Mouse (Mus musculus) stomach, postnatal 0 days (tissue): Measurements from ENCODE around the gene Rab3b. TPM values are rescaled to one million over a fixed set of nuclear protein-coding genes. Genes with fewer than 3 reads are reported as not detected.
"Not testable (repeated sequence)": the region's sequence is repeated elsewhere in the genome, so short reads cannot be mapped to it uniquely, and the experiment has no call there.

Experiments
- ATAC-seq: fragments of 200-750 bp; cut with Nextera tagmentation; 2 replicates; pipeline ENCODE4 v1.8.0; 2017; ENCODE audit not compliant: low FRiP score, low TSS enrichment
- DNase-seq: peaks from one replicate; pipeline ENCODE4 v3.0.0-alpha.2; 2016; ENCODE audit warnings: low spot score
- H3K27ac ChIP-seq: fragments of 300-500 bp; sonication (generic); replicated peaks from 2 replicates; pipeline ENCODE4 v1.5.1; 2014; ENCODE audit warnings: mild to moderate bottlenecking, control low read depth
- H3K27me3 ChIP-seq: fragments of 300-500 bp; sonication (generic); 2 replicates; pipeline ENCODE4 v1.6.1; 2014; ENCODE audit warnings: low read length; ENCODE audit not compliant: control insufficient read depth, insufficient read depth
- H3K36me3 ChIP-seq: fragments of 300-500 bp; sonication (generic); 2 replicates; pipeline ENCODE4 v1.6.1; 2014; ENCODE audit warnings: low read length, mixed read lengths; ENCODE audit not compliant: control insufficient read depth, insufficient read depth
- H3K4me1 ChIP-seq: fragments of 300-500 bp; sonication (generic); replicated peaks from 2 replicates; pipeline ENCODE4 v1.6.1; 2014; ENCODE audit warnings: antibody characterized with exemption; ENCODE audit not compliant: control insufficient read depth, insufficient read depth
- H3K4me2 ChIP-seq: fragments of 300-500 bp; sonication (generic); replicated peaks from 2 replicates; pipeline ENCODE4 v1.6.1; 2014; ENCODE audit warnings: low read depth, mild to moderate bottlenecking, control low read depth, moderate library complexity
- H3K4me3 ChIP-seq: fragments of 300-500 bp; sonication (generic); 2 replicates; pipeline ENCODE4 v1.5.1; 2014; ENCODE audit warnings: low read depth, low read length, control low read depth
- H3K9ac ChIP-seq: fragments of 300-500 bp; sonication (generic); 2 replicates; pipeline ENCODE4 v1.6.1; 2014; ENCODE audit warnings: mild to moderate bottlenecking, low read length, control low read depth, mixed read lengths
- H3K9me3 ChIP-seq: fragments of 300-500 bp; sonication (generic); 2 replicates; pipeline ENCODE4 v1.6.1; 2016; ENCODE audit warnings: low read length; ENCODE audit not compliant: control insufficient read depth
- CTCF ChIP-seq: IDR thresholded peaks from 2 replicates; pipeline ENCODE4 v1.5.1; 2016; ENCODE audit warnings: antibody characterized with exemption, low read depth, mild to moderate bottlenecking, moderate library complexity
- EP300 ChIP-seq: optimal IDR thresholded peaks from 2 replicates; pipeline ENCODE3; 2016; ENCODE audit warnings: antibody characterized with exemption
- WGBS: fragments of 180-500 bp; shearing (Covaris S2); extraction: QIAGEN DNeasy Blood & Tissue Kit; methylation state at CpG from one replicate; pipeline ENCODE4 v1.1.7; 2014; 5-methylcytosine and 5-hydroxymethylcytosine counted together
- polyA plus RNA-seq: library from polyadenylated mRNA; unstranded; fragments of >200 nt; fragmentation: Nextera tagmentation; extraction: Ambion mirVana; gene quantifications from 2 replicates; pipeline ENCODE4 v1.2.1, GENCODE M21; 2015

The Rab3b gene
- polyA plus RNA-seq, 1 experiment from 2014 or later = 11.9 TPM

GRCm38 (mm10) chr4:108913180-108913579, 34.3 kb downstream of the Rab3b start:
- WGBS = 77% methylated on average over 2 of the region's 2 CpGs
- Histone ChIP-seq H3K4me1 (no peaks in the 10 kb centered on the region), H3K36me3 (no peaks in the 10 kb centered on the region), H3K9me3 (no peaks in the 10 kb centered on the region), H3K9ac (no peak overlapping the region), H3K27ac (no peak overlapping the region), H3K4me2 (no peak overlapping the region), H3K4me3 (no peak overlapping the region), H3K27me3 (no peaks in the 10 kb centered on the region)
- DNase-seq (no peak), ATAC-seq (no peak)
- TF ChIP-seq EP300 = no peak
- no peak for TF ChIP-seq CTCF

- no peak for ATAC-seq
- no peaks in the 10 kb centered on the region for H3K9me3 ChIP-seq
- 47% methylated on average over 6 of the region's 6 CpGs for WGBS
- no peak overlapping the region for H3K4me3 ChIP-seq
- no peak overlapping the region for H3K4me2 ChIP-seq
- H3K27ac ChIP-seq = no peak overlapping the region
- DNase-seq = no peak
- TF ChIP-seq CTCF = no peak
- TF ChIP-seq EP300 = no peak
- no peaks in the 10 kb centered on the region for H3K36me3 ChIP-seq
- H3K9ac ChIP-seq = no peak overlapping the region
- H3K4me1 ChIP-seq = no peaks in the 10 kb centered on the region
- no peaks in the 10 kb centered on the region for H3K27me3 ChIP-seq
Observed at GRCm38 (mm10) chr4:108914391-108914790, 35.5 kb downstream of the Rab3b start.

GRCm38 (mm10) chr4:108915101-108915500, 36.2 kb downstream of the Rab3b start:
- Histone ChIP-seq H3K27ac (no peak overlapping the region), H3K9ac (no peak overlapping the region), H3K36me3 (no peaks in the 10 kb centered on the region), H3K9me3 (no peaks in the 10 kb centered on the region), H3K4me2 (no peak overlapping the region), H3K4me1 (no peaks in the 10 kb centered on the region), H3K4me3 (no peak overlapping the region), H3K27me3 (no peaks in the 10 kb centered on the region)
- 52% methylated on average over 11 of the region's 11 CpGs for WGBS
- DNase-seq (no peak), ATAC-seq (no peak)
- TF ChIP-seq EP300 = no peak
- TF ChIP-seq CTCF = no peak

- Histone ChIP-seq H3K9ac (no peak overlapping the region), H3K4me1 (no peaks in the 10 kb centered on the region), H3K36me3 (no peaks in the 10 kb centered on the region), H3K4me3 (no peak overlapping the region), H3K9me3 (no peaks in the 10 kb centered on the region), H3K4me2 (no peak overlapping the region), H3K27ac (0 out of 2 replicates have a peak overlapping the region, but pooled peaks have one; percentile 24), H3K27me3 (no peaks in the 10 kb centered on the region)
- ATAC-seq = peak; percentile 85
- DNase-seq = peak; percentile 29
- no peak for TF ChIP-seq EP300
- TF ChIP-seq CTCF = no peak
- WGBS = 48% methylated on average over 3 of the region's 3 CpGs
Observed at GRCm38 (mm10) chr4:108917654-108918053, 38.8 kb downstream of the Rab3b start.

- H3K4me3 ChIP-seq, H3K27ac ChIP-seq, H3K9me3 ChIP-seq, H3K4me1 ChIP-seq, H3K36me3 ChIP-seq, H3K27me3 ChIP-seq, H3K4me2 ChIP-seq, ATAC-seq, H3K9ac ChIP-seq, DNase-seq: not testable (repeated sequence)
- peak; percentile 28; the same call in 1 of the 2 replicates for TF ChIP-seq CTCF
- 83% methylated on average over 9 of the region's 9 CpGs for WGBS
Observed at GRCm38 (mm10) chr4:108927945-108928344, 49.1 kb downstream of the Rab3b start.

- WGBS = 44% methylated on average over 1 of the region's 1 CpGs
- no peaks in the 10 kb centered on the region for H3K36me3 ChIP-seq
- H3K27me3 ChIP-seq = no peaks in the 10 kb centered on the region
- no peaks in the 10 kb centered on the region for H3K9me3 ChIP-seq
- DNase-seq (no peak), ATAC-seq (no peak)
- no peak overlapping the region for H3K27ac ChIP-seq
- no peak overlapping the region for H3K9ac ChIP-seq
- H3K4me1 ChIP-seq = no peaks in the 10 kb centered on the region
- H3K4me3 ChIP-seq = no peak overlapping the region
- TF ChIP-seq EP300 (no peak), CTCF (no peak)
- no peak overlapping the region for H3K4me2 ChIP-seq
Observed at GRCm38 (mm10) chr4:108933163-108933562, 54.3 kb downstream of the Rab3b start.
